Mouse (Mus musculus): ENCODE measurements around the gene Jag2.

DNA sequence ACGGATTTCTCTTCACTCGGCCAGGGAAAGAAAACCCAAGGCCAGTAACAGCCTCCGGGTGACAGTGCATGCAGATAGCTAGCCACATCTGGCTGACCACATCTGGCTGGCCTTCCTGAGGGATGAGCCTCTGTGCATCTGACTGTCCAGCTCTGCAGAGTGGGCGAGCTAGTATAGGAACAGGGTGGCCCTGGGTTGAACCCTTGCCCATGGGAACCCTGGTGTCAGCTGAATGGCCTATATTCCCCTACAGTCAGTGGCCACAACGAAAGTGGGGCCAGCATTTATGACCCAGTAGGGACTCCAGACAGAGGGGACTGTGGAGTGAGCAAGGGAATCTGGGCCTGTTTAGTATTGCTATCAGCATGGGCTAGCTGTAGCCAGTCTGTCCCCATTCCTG lies 24.6 kb downstream of the Jag2 start:
- TF ChIP-seq CTCF (IDR thresholded peaks at IDR 0.05) (no peak), POLR2A (IDR thresholded peaks at IDR 0.05; ENCODE audit: insufficient read depth, low read depth, low read length) (no peak)

All from heart, adult 2 months (tissue).